Mouse (Mus musculus) C2C12 (cell line): ENCODE results near the gene Rpl38.

Source experiments
- CTCF ChIP-seq: IDR thresholded peaks from one replicate; pipeline ENCODE4 v1.5.1; 2011; ENCODE audit not compliant: control insufficient read depth, insufficient read depth, insufficient read length
- MYOG ChIP-seq: IDR thresholded peaks from one replicate; pipeline ENCODE4 v1.6.1; 2011; ENCODE audit not compliant: control insufficient read depth, insufficient read length; ENCODE audit errors: extremely low read depth

DNA sequence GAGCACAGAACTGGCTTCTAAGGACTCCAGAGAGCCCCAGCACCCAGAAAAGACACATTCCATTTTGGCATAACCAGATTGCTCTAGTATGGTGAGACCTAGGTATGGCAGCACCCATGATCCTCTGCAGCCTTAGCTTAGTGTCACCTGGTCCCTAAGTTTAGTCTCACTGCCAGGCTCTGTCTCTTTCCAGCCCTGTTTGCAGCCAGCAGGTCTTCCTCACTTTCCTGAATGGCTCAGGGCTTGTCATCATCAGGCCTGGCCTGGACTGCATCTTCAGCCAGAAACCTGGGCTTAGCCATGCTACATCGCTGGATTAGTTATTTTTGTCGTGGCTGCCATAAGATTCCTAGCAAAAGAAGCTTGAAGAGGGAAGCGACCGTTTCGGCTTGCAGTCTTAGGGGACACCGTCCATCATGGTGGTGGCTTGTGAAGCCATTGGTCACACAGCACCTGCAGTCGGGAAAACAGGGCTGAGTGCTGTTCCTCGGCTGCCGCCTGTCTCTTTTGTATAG, 17.3 kb downstream of the Rpl38 start:
- TF ChIP-seq MYOG (no peak), CTCF (no peak)
